Mouse (Mus musculus) cerebellum, postnatal 4 days (tissue): ENCODE measurements at regions not wholly inside any gene's neighbourhood (a gene's known extent, or its start where the extent isn't known, plus 50 kb on each side); places are given as distances from the start of the nearest gene placed in this dataset.

Source experiments
- DNase-seq, 2 experiments: peaks; one replicate each; pipeline ENCODE4 v3.0.0; 2022; ENCODE audit warnings: low spot score in 2 of 2, mixed read lengths in 1 of 2

GRCm38 (mm10) chr2:50789051-50789651 lies 359.8 kb downstream of the Rnd3 start:
- no peak for DNase-seq

GRCm38 (mm10) chr2:50772101-50772500 lies 376.8 kb downstream of the Rnd3 start:
- no peak for DNase-seq

GRCm38 (mm10) chr2:50759016-50759415 lies 389.9 kb downstream of the Rnd3 start:
- no peak for DNase-seq

GRCm38 (mm10) chr2:50757837-50758541 lies 390.9 kb downstream of the Rnd3 start:
- no peak for DNase-seq

GRCm38 (mm10) chr2:50755616-50756450 lies 393.1 kb downstream of the Rnd3 start:
- no peak for DNase-seq

- DNase-seq = no peak
Observed at GRCm38 (mm10) chr2:50755160-50755559, 393.8 kb downstream of the Rnd3 start.

- no peak for DNase-seq
Observed at GRCm38 (mm10) chr2:50752408-50752807, 396.5 kb downstream of the Rnd3 start.

GRCm38 (mm10) chr2:50750799-50751198 lies 398.1 kb downstream of the Rnd3 start:
- DNase-seq = no peak

- DNase-seq = no peak
Observed at GRCm38 (mm10) chr2:50744625-50745214, 404.2 kb downstream of the Rnd3 start.

- DNase-seq = no peak
Observed at GRCm38 (mm10) chr2:50743785-50744258, 405.1 kb downstream of the Rnd3 start.

- no peak for DNase-seq
Observed at GRCm38 (mm10) chr2:50742421-50742820, 406.5 kb downstream of the Rnd3 start.

- DNase-seq = no peak
Observed at GRCm38 (mm10) chr2:50741337-50741736, 407.6 kb downstream of the Rnd3 start.

GRCm38 (mm10) chr2:50739599-50739979 lies 409.3 kb downstream of the Rnd3 start:
- DNase-seq = no peak

GRCm38 (mm10) chr2:50738936-50739598 lies 409.8 kb downstream of the Rnd3 start:
- no peak for DNase-seq

- no peak for DNase-seq
Observed at GRCm38 (mm10) chr2:50737706-50738105, 411.2 kb downstream of the Rnd3 start.

- no peak for DNase-seq
Observed at GRCm38 (mm10) chr2:50735029-50735428, 413.9 kb downstream of the Rnd3 start.

- no peak for DNase-seq
Observed at GRCm38 (mm10) chr2:50706652-50707051, 410.1 kb upstream of the Mmadhc start.

- no peak for DNase-seq
Observed at GRCm38 (mm10) chr2:50704297-50704696, 407.7 kb upstream of the Mmadhc start.

GRCm38 (mm10) chr2:50702584-50703450 lies 406.2 kb upstream of the Mmadhc start:
- DNase-seq = no peak

- DNase-seq = no peak
Observed at GRCm38 (mm10) chr2:50698841-50699240, 402.2 kb upstream of the Mmadhc start.

- no peak for DNase-seq
Observed at GRCm38 (mm10) chr2:50696575-50696974, 400.0 kb upstream of the Mmadhc start.
